Mouse (Mus musculus) kidney, postnatal 10 days (tissue): ENCODE measurements around the gene Col16a1.

Experiments
- DNase-seq: peaks from one replicate; pipeline ENCODE4 v3.0.0; 2021; ENCODE audit warnings: mixed read lengths

Gene Col16a1

DNA sequence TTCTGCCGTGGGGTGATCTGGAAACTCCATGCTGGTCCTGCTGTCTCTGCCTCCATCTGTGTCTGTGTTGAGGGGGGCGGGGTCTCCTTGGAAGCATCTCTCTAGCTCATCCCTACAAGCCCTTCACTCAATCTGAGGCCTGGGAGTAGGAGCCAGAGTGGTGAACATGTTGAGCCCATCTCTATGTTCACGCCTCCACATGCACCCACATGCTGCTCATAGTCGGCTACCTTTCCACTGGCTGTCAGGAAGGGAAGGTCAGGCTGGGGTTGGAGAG is 501 bp downstream of the Col16a1 start:
- peak; percentile 44 for DNase-seq

DNA sequence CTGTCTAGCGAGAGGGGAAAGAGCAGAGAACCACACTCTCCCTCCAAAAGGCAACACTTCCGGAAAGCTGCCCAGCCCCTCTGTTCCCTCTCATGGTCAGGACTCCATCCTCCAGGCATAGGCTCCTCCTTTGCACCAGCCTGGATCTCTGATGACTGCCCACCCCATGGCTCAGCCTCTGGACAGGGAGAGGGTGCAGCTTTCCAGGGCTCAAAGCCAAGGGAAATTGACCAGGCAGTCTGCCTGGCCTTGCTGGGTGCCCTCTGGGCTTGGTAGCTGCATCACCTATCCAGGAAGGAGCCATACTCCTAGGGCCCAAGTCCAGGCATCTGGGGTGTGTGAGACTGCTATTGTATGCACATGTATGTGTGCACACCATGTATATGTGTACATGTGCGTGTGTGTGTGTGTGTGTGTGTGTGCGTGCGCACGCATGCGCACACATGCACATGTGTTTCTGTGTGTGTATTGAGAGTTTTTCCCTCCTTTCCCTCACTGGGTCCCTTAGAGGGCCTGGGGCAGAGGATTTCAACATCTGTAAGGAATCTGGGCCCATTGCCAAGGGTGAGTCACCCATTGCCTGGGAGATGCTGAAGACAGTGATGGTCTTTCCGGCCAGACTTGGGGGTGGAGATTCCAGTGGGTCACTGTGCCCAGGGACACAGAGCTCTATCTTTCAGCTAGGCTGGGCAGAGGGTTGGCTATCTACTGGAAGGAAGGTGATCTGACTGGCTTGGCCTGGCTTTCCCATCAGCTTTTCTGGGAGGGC is 2.6 kb downstream of the Col16a1 start:
- DNase-seq, result peak; percentile 85

- DNase-seq, result no peak
Observed at GRCm38 (mm10) chr4:130052283-130052682, 4.6 kb downstream of the Col16a1 start.

- no peak for DNase-seq
Observed at GRCm38 (mm10) chr4:130053111-130053510, 5.5 kb downstream of the Col16a1 start.

DNA sequence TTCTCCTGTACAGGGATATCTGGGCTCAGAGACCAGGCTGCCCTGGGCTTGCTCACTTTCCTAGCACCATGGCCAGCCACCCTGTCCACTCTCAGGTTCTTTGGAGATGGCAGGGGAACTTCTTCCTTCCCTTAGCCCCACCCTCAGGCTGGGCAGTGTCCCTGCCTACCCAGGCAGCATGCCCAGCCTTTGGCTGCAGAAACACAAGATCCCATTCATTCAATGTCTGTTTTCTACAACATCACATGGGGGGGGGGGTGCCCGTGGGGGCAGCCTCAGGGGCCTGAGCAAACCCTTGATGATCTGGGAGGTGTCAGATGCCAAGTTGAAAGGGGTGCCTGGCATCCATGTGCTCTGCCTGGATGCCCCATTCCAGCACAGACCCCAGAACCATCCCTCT is 7.1 kb downstream of the Col16a1 start:
- no peak for DNase-seq

- DNase-seq, result no peak
Observed at GRCm38 (mm10) chr4:130055160-130056010, 7.7 kb downstream of the Col16a1 start.

GRCm38 (mm10) chr4:130056011-130056322 is 8.3 kb downstream of the Col16a1 start:
- DNase-seq, result no peak

DNA sequence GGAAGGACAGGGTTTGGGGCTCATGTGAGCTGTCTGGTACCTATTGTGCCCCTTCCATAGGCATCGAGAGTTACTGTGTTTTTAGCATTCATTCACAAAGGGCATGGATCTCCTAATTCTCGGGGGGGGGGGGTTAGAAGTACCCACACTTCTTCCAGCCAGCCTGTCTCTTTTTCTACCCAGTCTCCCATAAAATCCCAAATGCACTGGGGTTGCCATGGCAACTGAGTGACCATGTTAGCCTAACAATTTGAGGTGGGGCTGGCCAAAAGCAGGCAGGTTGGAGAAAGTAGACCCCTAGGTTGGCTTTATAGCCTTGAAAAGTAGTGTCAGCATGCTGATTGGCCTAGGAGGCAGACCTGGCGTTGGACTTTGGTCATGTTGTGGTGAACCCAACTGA is 8.8 kb downstream of the Col16a1 start:
- no peak for DNase-seq

DNA sequence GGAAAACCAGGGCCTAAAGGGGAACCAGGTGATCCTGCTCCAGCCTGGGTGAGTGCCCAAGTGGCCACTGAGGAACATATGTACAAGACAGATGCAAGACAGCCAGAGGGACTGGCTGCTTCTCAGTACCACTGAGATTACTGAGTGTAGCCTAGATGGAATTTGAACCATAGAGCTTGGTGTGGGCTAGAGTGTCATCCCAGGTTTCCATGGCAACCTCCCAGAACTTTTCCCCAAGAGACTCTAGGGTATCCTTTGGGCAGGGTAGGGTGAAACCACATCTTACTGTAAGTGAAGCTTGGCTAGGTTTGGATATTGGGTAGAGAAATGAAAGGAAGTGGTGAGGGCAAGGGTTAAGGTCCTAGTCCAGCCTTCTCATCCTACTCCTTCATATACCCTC is 13.3 kb downstream of the Col16a1 start:
- no peak for DNase-seq

DNA sequence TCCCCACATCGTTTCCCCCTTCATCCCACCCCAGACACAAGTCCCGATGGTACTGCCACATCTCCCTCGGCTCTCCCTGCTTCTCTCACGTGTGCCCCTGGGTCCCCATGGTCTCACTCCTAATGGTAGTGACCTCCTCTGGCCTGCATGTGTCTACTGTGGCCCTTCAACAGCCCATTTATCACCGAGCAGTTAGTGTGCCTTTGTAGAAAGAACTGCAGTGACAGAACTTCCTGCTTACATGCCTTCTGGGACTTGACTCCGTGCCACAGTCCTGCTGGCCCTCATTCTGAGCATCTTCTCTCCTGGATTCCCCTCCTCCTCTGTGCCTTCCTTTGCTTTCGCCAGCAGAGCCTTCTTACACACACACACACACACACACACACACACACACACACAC is 15.6 kb downstream of the Col16a1 start:
- DNase-seq, result no peak

DNA sequence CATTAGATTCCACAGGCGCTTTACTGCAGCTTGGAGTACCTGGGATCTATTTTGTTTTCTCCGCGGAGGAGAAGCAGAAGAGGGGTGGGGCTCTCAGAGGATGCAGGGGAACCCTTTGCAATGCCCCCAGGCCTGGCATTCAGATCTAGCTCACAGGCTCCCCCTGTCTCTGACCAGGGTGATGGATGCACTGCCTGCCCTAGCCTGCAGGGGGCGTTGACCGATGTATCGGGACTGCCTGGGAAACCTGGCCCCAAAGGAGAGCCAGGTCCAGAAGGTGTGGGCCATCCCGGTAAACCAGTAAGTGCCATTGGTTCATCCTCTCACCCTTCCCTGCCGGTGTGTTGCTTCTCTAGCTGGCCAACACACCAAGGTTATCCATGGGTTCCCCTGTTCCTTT is 19.2 kb downstream of the Col16a1 start:
- DNase-seq, result peak; percentile 62

- no peak for DNase-seq
Observed at GRCm38 (mm10) chr4:130070523-130070922, 22.9 kb downstream of the Col16a1 start.

- DNase-seq, result no peak
Observed at GRCm38 (mm10) chr4:130071758-130072157, 24.1 kb downstream of the Col16a1 start.

DNA sequence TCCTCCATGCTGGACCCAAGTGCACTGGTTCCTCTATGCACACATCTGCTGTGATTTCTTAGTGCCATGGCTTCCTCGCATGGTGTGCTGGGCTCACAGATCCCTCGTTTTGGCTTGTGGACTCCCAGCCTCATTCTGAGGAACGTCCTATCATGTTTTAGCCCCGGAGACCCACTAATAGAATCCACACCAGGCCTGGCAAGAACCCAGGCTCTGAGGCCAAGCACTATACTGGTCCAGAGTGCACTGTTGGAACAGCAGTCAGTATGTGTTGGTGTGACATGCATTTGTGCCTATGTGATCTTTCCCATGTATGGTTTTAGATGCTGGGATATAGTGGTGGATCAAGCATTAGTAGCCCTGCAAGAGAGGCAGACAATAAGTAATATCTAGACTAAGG is 25.7 kb downstream of the Col16a1 start:
- DNase-seq, result no peak

GRCm38 (mm10) chr4:130074761-130075515 is 27.3 kb downstream of the Col16a1 start:
- peak; percentile 66 for DNase-seq

DNA sequence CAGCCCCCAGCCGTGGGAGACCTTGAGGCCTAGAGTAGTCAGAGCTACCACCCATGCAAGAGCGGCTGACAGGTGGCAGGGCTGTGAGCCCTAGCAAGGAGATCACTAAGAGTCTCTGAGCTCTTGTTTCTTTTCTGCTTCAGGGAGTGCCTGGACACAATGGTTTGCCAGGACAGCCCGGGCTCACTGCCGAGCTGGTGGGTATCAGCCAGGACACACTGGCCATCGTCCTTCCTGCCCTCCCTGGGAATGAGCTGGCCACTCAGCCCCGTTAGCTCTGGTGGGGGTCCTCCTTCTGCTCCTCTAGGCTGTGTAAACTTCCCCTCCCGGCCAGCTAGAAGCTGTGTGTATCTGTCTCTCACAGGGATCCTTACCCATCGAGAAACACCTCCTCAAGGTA is 29.2 kb downstream of the Col16a1 start:
- no peak for DNase-seq

DNA sequence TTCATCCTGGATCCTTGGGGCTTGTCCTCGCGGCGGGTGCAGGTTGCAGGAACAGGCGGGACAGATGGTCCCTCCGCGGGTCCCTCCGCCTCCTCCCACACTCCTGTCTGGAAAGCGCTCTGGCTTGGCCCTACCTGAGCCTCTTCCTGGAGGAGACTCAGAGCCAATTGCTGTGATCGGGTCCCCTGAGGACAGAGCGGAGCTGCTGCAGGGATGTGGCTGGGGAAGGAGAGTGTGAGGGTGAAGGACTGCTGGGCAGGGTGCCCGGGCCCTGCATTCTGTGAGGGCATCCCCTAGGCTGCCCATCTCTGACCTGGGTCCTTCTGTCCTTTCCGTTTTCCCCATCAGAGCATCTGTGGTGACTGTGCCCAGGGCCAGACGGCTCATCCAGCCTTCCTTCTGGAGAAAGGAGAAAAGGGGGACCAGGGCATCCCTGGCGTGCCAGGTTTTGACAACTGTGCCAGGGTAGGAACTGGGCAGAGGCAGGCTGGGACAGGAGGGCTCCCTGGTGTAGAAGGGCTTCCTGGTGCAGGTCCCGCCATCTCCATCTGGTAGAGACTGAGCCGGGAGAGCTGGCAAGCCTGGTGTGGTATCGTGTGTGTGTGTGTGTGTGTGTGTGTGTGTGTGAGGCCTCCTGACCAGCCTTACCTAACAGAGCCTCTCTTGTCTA is 31.3 kb downstream of the Col16a1 start:
- no peak for DNase-seq

- no peak for DNase-seq
Observed at GRCm38 (mm10) chr4:130079521-130079920, 31.9 kb downstream of the Col16a1 start.

DNA sequence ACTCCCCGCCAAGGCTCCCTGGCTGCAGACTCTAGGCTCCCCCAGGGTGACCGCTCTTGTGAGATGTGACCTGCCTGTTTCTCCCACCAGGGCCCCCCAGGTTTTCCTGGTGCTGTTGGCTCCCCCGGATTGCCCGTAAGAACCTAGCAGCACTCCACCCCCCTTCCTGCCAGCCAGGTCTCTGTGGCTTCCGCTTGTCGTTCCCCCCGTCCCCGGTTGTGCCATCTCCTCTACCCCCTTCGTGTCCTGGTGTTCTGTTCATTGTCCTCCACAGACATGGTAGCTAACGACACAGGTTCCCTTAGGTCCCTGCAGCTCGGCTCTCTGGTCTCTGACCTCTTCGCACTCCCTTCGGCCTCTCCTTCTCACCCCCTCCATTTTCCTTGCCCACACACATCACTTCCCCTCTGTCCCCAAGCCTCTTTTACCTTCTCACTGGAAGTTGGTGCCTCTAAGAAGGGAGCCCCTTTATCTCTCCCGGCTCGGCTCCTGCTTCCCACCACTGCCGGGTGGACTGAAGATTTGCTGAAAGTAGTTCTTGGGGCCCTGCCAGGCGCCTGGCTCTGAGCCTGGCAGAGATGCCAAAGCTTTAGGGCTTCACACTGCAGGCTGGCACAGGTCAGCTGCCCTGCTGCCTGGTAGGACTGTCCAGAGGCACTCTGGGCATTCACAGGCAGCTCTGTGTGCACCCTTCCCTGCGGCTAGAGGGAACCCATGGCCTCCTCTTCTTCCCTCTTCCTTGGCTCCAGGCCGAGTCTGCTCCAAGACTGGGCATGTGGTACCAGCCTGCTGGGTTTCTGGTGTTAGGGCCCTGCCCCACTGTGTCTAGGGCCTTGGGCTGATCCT is 33.9 kb downstream of the Col16a1 start:
- DNase-seq, result peak; percentile 76

DNA sequence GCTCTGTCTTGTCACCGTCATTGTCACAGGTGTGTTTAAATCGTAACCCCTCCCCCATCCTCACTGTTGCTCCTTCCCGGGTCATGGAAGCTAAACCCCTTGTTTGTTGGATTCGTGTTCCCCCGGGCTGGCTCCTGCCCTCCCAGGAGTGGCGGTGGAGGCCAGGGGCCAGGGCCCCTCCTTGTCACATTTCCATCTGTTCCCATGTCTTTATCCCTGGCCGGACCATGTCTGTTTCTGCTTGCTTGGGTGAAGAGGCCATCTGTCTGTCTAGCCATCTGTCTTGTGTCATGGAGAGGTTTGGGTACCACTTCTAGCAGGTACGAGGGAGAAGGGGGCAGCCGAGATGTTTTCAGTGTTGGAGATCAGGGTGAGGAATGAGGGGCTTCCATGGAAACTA is 34.6 kb downstream of the Col16a1 start:
- DNase-seq, result no peak

DNA sequence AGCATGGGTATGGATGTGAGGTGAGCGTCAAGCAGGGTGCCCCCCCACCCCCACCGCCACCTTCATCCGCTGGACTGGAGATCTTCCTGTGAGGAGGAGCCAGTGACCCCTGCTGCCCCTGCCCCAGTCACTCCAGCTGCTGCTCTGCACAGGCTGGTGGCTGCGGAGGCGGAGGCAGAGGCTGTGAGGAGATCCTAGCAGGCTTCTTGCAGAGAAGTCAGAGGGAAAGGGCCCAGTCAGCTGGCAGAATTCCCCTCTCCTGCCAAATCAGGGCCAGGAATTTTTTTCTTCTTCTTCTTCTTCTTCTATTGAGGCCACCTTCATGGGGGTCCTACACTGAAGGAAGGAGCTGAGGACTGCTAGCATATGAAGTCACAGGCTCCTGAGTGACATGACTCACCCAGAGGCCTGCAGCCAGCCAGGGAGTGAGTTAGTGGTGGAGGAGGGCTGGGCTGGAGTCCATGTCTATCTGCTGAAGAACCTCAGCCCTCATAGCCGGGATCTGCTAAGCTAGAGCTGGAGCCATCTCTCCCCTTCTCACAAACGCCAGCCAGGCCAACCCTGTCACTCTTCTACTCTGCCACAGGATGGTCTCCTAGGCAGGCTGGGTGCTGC is 36.8 kb downstream of the Col16a1 start:
- no peak for DNase-seq
